Mouse (Mus musculus) bone marrow, adult 2 months (tissue): ENCODE results near the gene Ttc25. TPM values are rescaled to one million over a fixed set of nuclear protein-coding genes. Genes with fewer than 3 reads are reported as not detected.

Experiments used
- H3K27ac ChIP-seq: fragments of 200-500 bp; 2 replicates; pipeline ENCODE4 v1.5.1; 2012; ENCODE audit warnings: low read depth, mild to moderate bottlenecking, control low read depth, inconsistent platforms, low read length; ENCODE audit not compliant: control insufficient read depth, poor library complexity, insufficient read depth
- H3K4me1 ChIP-seq: fragments of 200-500 bp; 2 replicates; pipeline ENCODE4 v1.6.1; 2011; ENCODE audit warnings: low read length; ENCODE audit not compliant: control insufficient read depth, insufficient read depth
- H3K4me3 ChIP-seq: fragments of 200-500 bp; replicated peaks from 2 replicates; pipeline ENCODE3; 2011; ENCODE audit warnings: mild to moderate bottlenecking, low read depth, low read length, control low read depth; ENCODE audit not compliant: control insufficient read depth
- CTCF ChIP-seq: fragments of 200-500 bp; IDR thresholded peaks from 2 replicates; pipeline ENCODE4 v1.5.1; 2011; ENCODE audit warnings: low read length, control low read depth; ENCODE audit not compliant: control insufficient read depth, insufficient read depth
- POLR2A ChIP-seq: fragments of 200-500 bp; IDR thresholded peaks from 2 replicates; pipeline ENCODE4 v1.6.1; 2011; ENCODE audit warnings: low read depth, mild to moderate bottlenecking, control low read depth, low read length, borderline replicate concordance; ENCODE audit not compliant: control insufficient read depth
- WGBS: fragments of 180-500 bp; shearing (Covaris S2); methylation state at CpG from one replicate; pipeline ENCODE4 v1.1.7; 2018; 5-methylcytosine and 5-hydroxymethylcytosine counted together
- polyA plus RNA-seq: library from polyadenylated mRNA; stranded (reverse); fragments of >200 nt; gene quantifications from 2 replicates; pipeline ENCODE4 v1.2.4, GENCODE M21; 2011; ENCODE audit warnings: low replicate concordance; ENCODE audit not compliant: missing spikeins, insufficient read depth, insufficient read length

The Ttc25 gene
- polyA plus RNA-seq, 1 experiment = 0.35 TPM

DNA sequence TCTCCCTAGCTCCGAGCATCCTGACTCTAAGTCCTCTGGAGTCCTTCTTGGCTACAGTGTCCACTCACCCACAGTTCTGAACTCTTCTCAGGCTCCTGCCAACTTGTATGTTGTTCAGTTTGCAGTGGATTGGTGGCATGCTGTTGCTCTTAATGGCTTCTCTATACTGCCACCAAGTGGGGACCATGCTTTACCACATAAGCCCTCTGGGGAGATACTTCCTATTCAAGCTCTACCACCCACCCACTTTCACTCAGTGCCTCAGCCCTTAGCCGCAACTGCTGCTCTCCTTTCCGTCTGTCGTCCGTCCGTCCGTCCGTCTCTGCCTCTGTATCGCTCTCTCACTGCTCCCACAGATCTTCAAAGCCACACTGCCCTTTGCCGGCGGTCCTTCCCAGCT, 10.2 kb downstream of the Ttc25 start:
- Histone ChIP-seq H3K27ac (no peak overlapping the region), H3K4me1 (no peaks in the 10 kb centered on the region; the same call in 1 of the 2 replicates), H3K4me3 (no peak overlapping the region)
- WGBS = 11% methylated on average over 11 of the region's 11 CpGs
- TF ChIP-seq CTCF = peak; percentile 45
- TF ChIP-seq POLR2A = no peak

DNA sequence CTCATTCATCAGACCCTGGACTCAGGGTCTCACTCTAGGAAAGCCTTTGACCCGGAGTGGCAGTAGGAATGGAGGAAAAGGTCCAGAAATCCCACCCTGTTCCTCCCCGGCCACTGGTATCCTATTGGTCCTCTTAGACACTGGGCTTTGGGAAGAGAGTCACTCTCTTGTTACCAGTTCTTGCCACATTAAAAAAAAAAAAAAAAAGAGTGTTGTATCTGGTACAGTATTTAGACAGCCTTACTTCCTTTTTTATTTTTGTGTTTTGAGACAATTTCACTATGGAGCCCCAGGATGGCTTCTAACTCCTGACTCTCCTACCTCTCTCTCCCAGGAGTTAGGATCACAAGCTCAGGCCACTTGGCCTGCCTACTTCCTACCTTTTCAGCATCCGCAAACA, 12.2 kb downstream of the Ttc25 start:
- no peak for TF ChIP-seq CTCF
- no peak for TF ChIP-seq POLR2A
- H3K4me3 ChIP-seq = no peak overlapping the region
- WGBS = 70% methylated on average over 3 of the region's 3 CpGs
- no peak overlapping the region for H3K27ac ChIP-seq
- no peaks in the 10 kb centered on the region; the same call in 1 of the 2 replicates for H3K4me1 ChIP-seq

DNA sequence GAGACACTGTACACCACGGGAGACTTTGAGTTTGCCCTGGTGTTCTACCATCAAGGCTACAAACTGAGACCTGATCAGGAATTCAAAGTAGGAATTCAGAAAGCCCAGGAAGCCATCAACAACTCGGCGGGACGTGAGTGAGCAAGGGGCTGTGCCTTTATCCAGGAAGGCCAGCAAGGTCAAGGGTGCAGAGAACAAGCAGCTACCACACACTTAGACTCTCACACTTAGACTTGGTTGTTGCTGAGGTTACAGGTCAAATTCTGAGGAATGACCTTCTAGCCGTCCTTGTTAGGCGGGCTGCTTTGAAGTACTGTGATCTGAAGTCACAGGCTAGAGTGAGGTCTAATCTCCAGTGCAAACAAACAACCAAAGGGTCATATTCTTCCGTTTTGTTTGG, 14.1 kb downstream of the Ttc25 start:
- no peaks in the 10 kb centered on the region; the same call in 1 of the 2 replicates for H3K4me1 ChIP-seq
- no peak overlapping the region for H3K4me3 ChIP-seq
- WGBS = 81% methylated on average over 7 of the region's 7 CpGs
- TF ChIP-seq POLR2A (no peak), CTCF (no peak)
- no peak overlapping the region for H3K27ac ChIP-seq

DNA sequence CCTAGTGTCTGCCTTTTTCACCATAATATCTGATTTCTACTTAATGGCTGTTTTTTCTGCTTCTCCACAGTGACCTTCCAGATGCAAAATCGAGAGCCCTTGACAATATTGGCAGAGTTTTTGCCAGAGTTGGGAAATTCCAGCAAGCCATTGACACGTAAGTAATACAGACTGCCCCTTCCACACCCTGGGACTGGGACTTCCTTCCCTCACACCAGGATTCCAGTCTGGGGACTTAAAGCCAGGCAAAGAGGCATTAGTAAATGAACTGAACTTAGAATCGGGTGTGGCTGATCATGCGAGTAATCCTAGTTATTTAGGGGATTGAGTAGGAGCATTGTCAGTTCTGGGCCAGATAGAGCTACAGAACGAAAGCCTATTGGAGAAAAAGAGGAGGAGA, 16.3 kb downstream of the Ttc25 start:
- no peak overlapping the region for H3K4me3 ChIP-seq
- TF ChIP-seq POLR2A = no peak
- no peak for TF ChIP-seq CTCF
- H3K4me1 ChIP-seq = no peaks in the 10 kb centered on the region
- 72% methylated on average over 5 of the region's 5 CpGs for WGBS
- no peak overlapping the region for H3K27ac ChIP-seq

DNA sequence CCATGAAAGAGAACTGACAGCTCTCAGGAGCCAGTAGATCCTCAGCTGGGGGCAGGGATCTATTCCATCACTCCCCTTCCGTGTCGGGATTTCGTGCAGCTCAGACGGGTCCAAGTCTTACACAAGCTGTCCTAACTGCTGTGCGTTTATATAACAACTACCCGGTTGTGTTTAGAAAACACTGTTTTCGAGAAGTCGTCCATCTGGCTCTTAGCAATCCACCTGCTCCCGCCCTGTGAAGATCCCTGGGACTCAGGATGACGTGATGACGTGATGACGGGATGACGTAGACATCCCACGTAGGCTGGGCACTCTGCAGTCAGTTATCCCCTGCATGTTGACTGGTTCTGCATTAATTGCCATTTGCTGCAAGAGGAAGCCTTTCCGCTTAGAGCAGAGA, 18.9 kb downstream of the Ttc25 start:
- TF ChIP-seq POLR2A (no peak), CTCF (no peak)
- 86% methylated on average over 15 of the region's 15 CpGs for WGBS
- no peak overlapping the region for H3K4me3 ChIP-seq
- H3K4me1 ChIP-seq = no peaks in the 10 kb centered on the region
- H3K27ac ChIP-seq = no peak overlapping the region

DNA sequence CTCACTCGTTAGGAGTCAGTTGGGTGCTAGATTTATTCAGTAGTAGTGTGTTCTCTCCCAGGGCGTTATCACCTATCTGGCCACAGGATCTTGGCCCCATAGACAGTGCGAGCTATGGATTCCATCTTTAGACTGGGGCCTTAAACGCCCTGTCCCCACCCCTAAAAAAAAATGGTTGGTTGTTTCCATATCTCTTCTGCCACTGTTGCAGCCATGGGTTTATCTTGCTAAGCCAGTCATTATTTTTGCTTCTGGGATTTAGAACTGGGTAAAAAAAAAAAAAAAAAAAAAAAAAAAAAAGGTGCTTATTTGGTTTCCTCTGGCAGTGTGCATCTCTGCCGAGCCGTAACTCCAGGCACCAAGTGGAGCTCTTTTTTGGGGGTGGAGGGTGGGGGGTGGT, 19.3 kb downstream of the Ttc25 start:
- Histone ChIP-seq H3K4me1 (no peaks in the 10 kb centered on the region), H3K4me3 (no peak overlapping the region), H3K27ac (no peak overlapping the region)
- TF ChIP-seq CTCF (no peak), POLR2A (no peak)
- WGBS = 63% methylated on average over 6 of the region's 6 CpGs

DNA sequence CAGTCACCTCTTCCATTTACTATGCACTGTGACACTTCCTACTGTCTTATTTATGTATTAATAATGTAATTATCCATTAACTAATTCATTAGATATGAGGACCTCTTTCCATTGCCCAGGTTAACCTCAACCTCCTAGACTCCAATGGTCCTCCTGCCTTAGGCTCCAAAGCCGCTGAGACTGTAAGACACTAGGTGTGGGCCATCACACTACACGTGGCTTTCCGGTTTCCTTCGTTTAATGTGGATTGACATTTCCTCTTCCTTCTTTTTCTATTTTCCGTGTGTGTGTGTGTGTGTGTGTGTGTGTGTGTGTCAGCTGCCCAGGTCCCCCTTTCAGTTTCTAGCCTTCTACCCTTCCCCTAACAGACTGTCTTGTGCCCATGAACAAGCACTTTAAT, 21.8 kb downstream of the Ttc25 start:
- 9% methylated on average over 5 of the region's 5 CpGs for WGBS
- no peak overlapping the region for H3K4me3 ChIP-seq
- no peak for TF ChIP-seq CTCF

DNA sequence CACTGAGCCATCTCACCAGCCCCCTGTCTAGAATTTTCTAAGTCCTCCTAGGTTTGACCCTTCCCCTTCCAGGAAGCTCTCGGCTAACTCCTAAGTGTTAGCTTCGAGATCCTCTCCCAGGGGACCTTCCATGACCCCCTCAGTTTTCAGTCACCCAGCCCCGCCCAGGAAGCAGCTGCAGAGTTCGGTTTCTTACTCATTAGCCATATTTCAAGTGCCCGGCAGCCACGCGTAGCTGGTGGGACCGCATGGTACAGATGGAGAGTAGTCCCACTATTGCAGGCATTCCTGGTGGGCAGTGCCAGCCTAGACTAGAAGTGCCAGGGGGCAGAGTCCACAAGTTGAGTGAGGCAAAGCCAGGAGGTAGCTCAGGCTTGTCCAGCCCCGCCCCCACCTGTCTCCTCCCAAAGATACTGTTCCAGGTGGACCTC, 22.4 kb downstream of the Ttc25 start:
- no peak overlapping the region for H3K4me3 ChIP-seq
- no peak overlapping the region for H3K27ac ChIP-seq
- peaks cover 2% of the 10 kb centered on the region; the same call in 1 of the 2 replicates for H3K4me1 ChIP-seq
- TF ChIP-seq CTCF = no peak
- no peak for TF ChIP-seq POLR2A
- 12% methylated on average over 9 of the region's 9 CpGs for WGBS

More for the DNA sequence above, 21.8 kb downstream of the Ttc25 start:
- Histone ChIP-seq H3K4me1 (peaks cover 2% of the 10 kb centered on the region; the same call in 1 of the 2 replicates), H3K27ac (no peak overlapping the region)

DNA sequence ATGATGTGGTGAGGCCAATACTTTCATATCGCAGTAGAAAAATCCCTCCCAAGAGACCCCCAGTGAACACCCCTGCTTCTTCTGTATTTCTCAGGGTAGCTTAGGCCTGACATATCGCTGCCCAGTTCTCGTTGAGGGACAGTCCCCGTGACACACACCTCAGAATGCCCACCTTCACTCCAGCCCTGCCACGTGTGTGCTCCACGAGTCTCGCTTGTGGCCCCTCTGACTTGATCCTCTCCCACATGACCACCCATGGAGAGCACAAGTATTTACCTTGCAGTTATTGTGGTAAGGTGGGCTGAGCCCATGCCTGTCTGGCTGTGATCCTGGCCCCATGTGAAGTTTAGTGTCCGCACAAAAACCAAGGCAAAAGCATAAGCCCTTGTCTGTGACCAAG, 23.3 kb downstream of the Ttc25 start:
- TF ChIP-seq CTCF (no peak), POLR2A (no peak)
- WGBS = 88% methylated on average over 8 of the region's 8 CpGs
- Histone ChIP-seq H3K4me3 (no peak overlapping the region), H3K4me1 (peaks cover 2% of the 10 kb centered on the region; the same call in 1 of the 2 replicates), H3K27ac (no peak overlapping the region; the same call in 1 of the 2 replicates)
